Mouse (Mus musculus): ENCODE results near the gene Tmub1. TPM values are rescaled to one million over a fixed set of nuclear protein-coding genes. Genes with fewer than 3 reads are reported as not detected.

Tmub1 gene
- polyA plus RNA-seq, 1 experiment, result 136 TPM

- peak within 1 kb of the TSS; percentile 72 for H3K4me3 ChIP-seq (ENCODE audit: control insufficient read depth, insufficient read depth, low read length)
Measured at GRCm38 (mm10) chr5:24423129-24424003, 24.3 kb downstream of the Tmub1 start, which contains the start of the genes Cdk5 and Slc4a2. Cdk5 (minus strand) TSS chr5:24423530. Slc4a2 (plus strand) TSS chr5:24423837.

DNA sequence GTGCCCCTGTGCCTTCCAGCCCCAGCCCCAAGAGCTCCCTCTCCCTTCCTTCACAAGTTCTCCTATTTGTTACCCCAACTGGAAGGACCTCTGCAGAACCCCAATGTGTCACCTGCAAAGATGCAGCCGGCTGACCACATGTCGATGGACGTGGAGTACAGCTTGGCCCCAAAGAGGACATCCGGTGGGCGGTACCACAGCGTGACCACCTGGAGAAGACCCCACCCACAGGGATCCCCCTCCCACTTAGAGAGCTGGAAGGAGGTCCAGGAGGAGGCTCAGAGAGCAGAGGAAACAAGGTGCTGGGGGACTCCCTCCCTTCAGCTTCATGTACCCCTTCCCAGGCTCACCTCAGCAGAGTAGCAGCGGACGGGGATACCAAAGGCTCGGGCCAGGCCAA is 27.3 kb downstream of the Tmub1 start:
- no peak for TF ChIP-seq POLR2A (IDR thresholded peaks at IDR 0.05; ENCODE audit: control insufficient read depth, extremely low read depth, insufficient read depth, low read length, poor library complexity)
- TF ChIP-seq CTCF (IDR thresholded peaks at IDR 0.05; ENCODE audit: borderline replicate concordance, control insufficient read depth, extremely low read depth, insufficient read depth, low read length, poor library complexity), result no peak
- no peak for DNase-seq
- Histone ChIP-seq H3K36me3 (ENCODE audit: control insufficient read depth, insufficient read depth, low read length) (no peaks in the 10 kb centered on the region), H3K4me3 (ENCODE audit: control insufficient read depth, insufficient read depth, low read length) (no peak overlapping the region), H3K27me3 (ENCODE audit: control insufficient read depth, insufficient read depth, low read length) (no peaks in the 10 kb centered on the region), H3K4me1 (replicated peaks; ENCODE audit: control insufficient read depth, insufficient read depth, low read length) (peaks cover 18% of the 10 kb centered on the region), H3K27ac (ENCODE audit: control insufficient read depth, insufficient read depth, low read length) (no peak overlapping the region)
- 98% methylated on average over 9 of the region's 9 CpGs for WGBS

More at GRCm38 (mm10) chr5:24423129-24424003, 24.3 kb downstream of the Tmub1 start, which contains the start of the genes Cdk5 and Slc4a2:
- TF ChIP-seq POLR2A (IDR thresholded peaks at IDR 0.05; ENCODE audit: control insufficient read depth, extremely low read depth, insufficient read depth, low read length, poor library complexity), result peak; percentile 71
- peak; percentile 47; the same call in 1 of the 2 replicates for TF ChIP-seq CTCF (IDR thresholded peaks at IDR 0.05; ENCODE audit: borderline replicate concordance, control insufficient read depth, extremely low read depth, insufficient read depth, low read length, poor library complexity)
- WGBS, result under 1% methylated on average over 46 of the region's 46 CpGs
- H3K36me3 ChIP-seq (ENCODE audit: control insufficient read depth, insufficient read depth, low read length), result no peaks in the 10 kb centered on the region
- H3K27ac ChIP-seq (ENCODE audit: control insufficient read depth, insufficient read depth, low read length), result peak within 1 kb of the TSS; percentile 91
- peaks cover 28% of the 10 kb centered on the region for H3K4me1 ChIP-seq (replicated peaks; ENCODE audit: control insufficient read depth, insufficient read depth, low read length)
- no peaks in the 10 kb centered on the region for H3K27me3 ChIP-seq (ENCODE audit: control insufficient read depth, insufficient read depth, low read length)
- peak; percentile 98 for DNase-seq

GRCm38 (mm10) chr5:24417587-24417986 is 30.1 kb downstream of the Tmub1 start:
- DNase-seq, result no peak
- no peaks in the 10 kb centered on the region for H3K36me3 ChIP-seq (ENCODE audit: control insufficient read depth, insufficient read depth, low read length)
- WGBS, result 97% methylated on average over 10 of the region's 10 CpGs
- no peak overlapping the region for H3K27ac ChIP-seq (ENCODE audit: control insufficient read depth, insufficient read depth, low read length)
- H3K4me3 ChIP-seq (ENCODE audit: control insufficient read depth, insufficient read depth, low read length), result no peak overlapping the region
- no peaks in the 10 kb centered on the region; the same call in 1 of the 2 replicates for H3K27me3 ChIP-seq (ENCODE audit: control insufficient read depth, insufficient read depth, low read length)
- H3K4me1 ChIP-seq (replicated peaks; ENCODE audit: control insufficient read depth, insufficient read depth, low read length), result 0 out of 2 replicates have a peak, but pooled peaks cover 4% of the 10 kb centered on the region
- TF ChIP-seq POLR2A (IDR thresholded peaks at IDR 0.05; ENCODE audit: control insufficient read depth, extremely low read depth, insufficient read depth, low read length, poor library complexity) (no peak), CTCF (IDR thresholded peaks at IDR 0.05; ENCODE audit: borderline replicate concordance, control insufficient read depth, extremely low read depth, insufficient read depth, low read length, poor library complexity) (no peak)

- WGBS, result 21% methylated on average over 21 of the region's 21 CpGs
- Histone ChIP-seq H3K4me3 (ENCODE audit: control insufficient read depth, insufficient read depth, low read length) (no peak overlapping the region), H3K36me3 (ENCODE audit: control insufficient read depth, insufficient read depth, low read length) (no peaks in the 10 kb centered on the region), H3K27ac (ENCODE audit: control insufficient read depth, insufficient read depth, low read length) (no peak overlapping the region), H3K4me1 (replicated peaks; ENCODE audit: control insufficient read depth, insufficient read depth, low read length) (0 out of 2 replicates have a peak, but pooled peaks cover 4% of the 10 kb centered on the region), H3K27me3 (ENCODE audit: control insufficient read depth, insufficient read depth, low read length) (no peaks in the 10 kb centered on the region; the same call in 1 of the 2 replicates)
- TF ChIP-seq POLR2A (IDR thresholded peaks at IDR 0.05; ENCODE audit: control insufficient read depth, extremely low read depth, insufficient read depth, low read length, poor library complexity) (no peak), CTCF (IDR thresholded peaks at IDR 0.05; ENCODE audit: borderline replicate concordance, control insufficient read depth, extremely low read depth, insufficient read depth, low read length, poor library complexity) (no peak; the same call in 1 of the 2 replicates)
- peak; percentile 74 for DNase-seq
Measured at GRCm38 (mm10) chr5:24416222-24416736, 31.4 kb downstream of the Tmub1 start.

GRCm38 (mm10) chr5:24413938-24414337 is 33.7 kb downstream of the Tmub1 start:
- no peaks in the 10 kb centered on the region for H3K36me3 ChIP-seq (ENCODE audit: control insufficient read depth, insufficient read depth, low read length)
- H3K27ac ChIP-seq (ENCODE audit: control insufficient read depth, insufficient read depth, low read length), result no peak overlapping the region
- no peak overlapping the region for H3K4me3 ChIP-seq (ENCODE audit: control insufficient read depth, insufficient read depth, low read length)
- H3K27me3 ChIP-seq (ENCODE audit: control insufficient read depth, insufficient read depth, low read length), result no peaks in the 10 kb centered on the region; the same call in 1 of the 2 replicates
- 86% methylated on average over 13 of the region's 13 CpGs for WGBS
- DNase-seq, result no peak
- TF ChIP-seq POLR2A (IDR thresholded peaks at IDR 0.05; ENCODE audit: control insufficient read depth, extremely low read depth, insufficient read depth, low read length, poor library complexity), result no peak
- TF ChIP-seq CTCF (IDR thresholded peaks at IDR 0.05; ENCODE audit: borderline replicate concordance, control insufficient read depth, extremely low read depth, insufficient read depth, low read length, poor library complexity), result 0 out of 2 replicates have a peak, but pooled peaks have one; percentile 0
- H3K4me1 ChIP-seq (replicated peaks; ENCODE audit: control insufficient read depth, insufficient read depth, low read length), result 0 out of 2 replicates have a peak, but pooled peaks cover 4% of the 10 kb centered on the region

- Histone ChIP-seq H3K4me3 (ENCODE audit: control insufficient read depth, insufficient read depth, low read length) (no peak within 1 kb of the TSS), H3K27me3 (ENCODE audit: control insufficient read depth, insufficient read depth, low read length) (no peaks in the 10 kb centered on the region; the same call in 1 of the 2 replicates), H3K36me3 (ENCODE audit: control insufficient read depth, insufficient read depth, low read length) (no peaks in the 10 kb centered on the region), H3K27ac (ENCODE audit: control insufficient read depth, insufficient read depth, low read length) (no peak within 1 kb of the TSS), H3K4me1 (replicated peaks; ENCODE audit: control insufficient read depth, insufficient read depth, low read length) (0 out of 2 replicates have a peak, but pooled peaks cover 4% of the 10 kb centered on the region)
- DNase-seq, result no peak
- TF ChIP-seq POLR2A (IDR thresholded peaks at IDR 0.05; ENCODE audit: control insufficient read depth, extremely low read depth, insufficient read depth, low read length, poor library complexity), result no peak
- no peak for TF ChIP-seq CTCF (IDR thresholded peaks at IDR 0.05; ENCODE audit: borderline replicate concordance, control insufficient read depth, extremely low read depth, insufficient read depth, low read length, poor library complexity)
- 22% methylated on average over 11 of the region's 11 CpGs for WGBS
Measured at GRCm38 (mm10) chr5:24413042-24413693, 34.5 kb downstream of the Tmub1 start, which contains the start of gene Asic3. Asic3 (plus strand) TSS chr5:24413392.

Measured in thymus, adult 2 months (tissue).